Mouse (Mus musculus) cerebellum, postnatal 4 days (tissue): Measurements from ENCODE around the gene Bcl2l13.

Experiments used
- DNase-seq, 2 experiments: peaks; one replicate each; pipeline ENCODE4 v3.0.0; 2022; ENCODE audit warnings: low spot score in 2 of 2, mixed read lengths in 1 of 2

The Bcl2l13 gene

GRCm38 (mm10) chr6:120929421-120929820 lies 93.4 kb downstream of the Bcl2l13 start:
- DNase-seq = no peak

GRCm38 (mm10) chr6:120930450-120931306 lies 94.7 kb downstream of the Bcl2l13 start:
- no peak for DNase-seq

- DNase-seq = no peak
Measured at GRCm38 (mm10) chr6:120932597-120932996, 96.6 kb downstream of the Bcl2l13 start.

- DNase-seq = no peak
Measured at GRCm38 (mm10) chr6:120933670-120934069, 97.7 kb downstream of the Bcl2l13 start.

- no peak for DNase-seq
Measured at GRCm38 (mm10) chr6:120934176-120934575, 98.2 kb downstream of the Bcl2l13 start.

GRCm38 (mm10) chr6:120937104-120937617 lies 101.1 kb downstream of the Bcl2l13 start:
- no peak for DNase-seq

- DNase-seq = no peak
Measured at GRCm38 (mm10) chr6:120937999-120938608, 102.1 kb downstream of the Bcl2l13 start.

GRCm38 (mm10) chr6:120938763-120939450 lies 102.9 kb downstream of the Bcl2l13 start:
- DNase-seq = no peak

GRCm38 (mm10) chr6:120939783-120940182 lies 103.8 kb downstream of the Bcl2l13 start:
- DNase-seq = no peak

- DNase-seq = no peak
Measured at GRCm38 (mm10) chr6:120940446-120941083, 104.6 kb downstream of the Bcl2l13 start.

GRCm38 (mm10) chr6:120941084-120941481 lies 105.1 kb downstream of the Bcl2l13 start:
- DNase-seq = no peak

- no peak for DNase-seq
Measured at GRCm38 (mm10) chr6:120941575-120941974, 105.6 kb downstream of the Bcl2l13 start.
